Mouse (Mus musculus) CH12.LX (cell line): ENCODE data around the gene Bcar1.

Experiments used
- CHD1 ChIP-seq: IDR thresholded peaks from 2 replicates; pipeline ENCODE4 v1.6.1; 2012; ENCODE audit warnings: low read depth, low read length, improper control_type of control experiment, inconsistent platforms
- CTCF ChIP-seq, 2 experiments: IDR thresholded peaks in 1 of 2; conservative IDR thresholded peaks in 1 of 2; 2 replicates each; pipeline ENCODE4 v1.5.1; 2011 to 2012; ENCODE audit warnings: low read depth in 2 of 2, low read length in 2 of 2, improper control_type of control experiment in 1 of 2, inconsistent platforms in 1 of 2, mild to moderate bottlenecking in 1 of 2, moderate library complexity in 1 of 2
- EP300 ChIP-seq: IDR thresholded peaks from 2 replicates; pipeline ENCODE4 v1.6.1; 2011; ENCODE audit warnings: low read length, improper control_type of control experiment
- GABPA ChIP-seq: IDR thresholded peaks from 2 replicates; pipeline ENCODE4 v1.6.1; 2012; ENCODE audit warnings: low read depth, low read length, improper control_type of control experiment, inconsistent platforms; ENCODE audit not compliant: insufficient replicate concordance
- MAX ChIP-seq: IDR thresholded peaks from 2 replicates; pipeline ENCODE4 v1.6.1; 2011; ENCODE audit warnings: low read length, improper control_type of control experiment
- MYC ChIP-seq: IDR thresholded peaks from 2 replicates; pipeline ENCODE4 v1.6.1; 2011; ENCODE audit warnings: low read depth, mild to moderate bottlenecking, improper control_type of control experiment, low read length
- RAD21 ChIP-seq: IDR thresholded peaks from 2 replicates; pipeline ENCODE4 v1.6.1; 2011; ENCODE audit warnings: low read depth, mild to moderate bottlenecking, low read length, improper control_type of control experiment, moderate library complexity
- SMC3 ChIP-seq: IDR thresholded peaks from 2 replicates; pipeline ENCODE4 v1.6.1; 2011; ENCODE audit warnings: low read depth, low read length, improper control_type of control experiment
- USF1 ChIP-seq: IDR thresholded peaks from 2 replicates; pipeline ENCODE4 v1.6.1; 2014; ENCODE audit warnings: low read depth, mild to moderate bottlenecking, inconsistent platforms, low read length, improper control_type of control experiment
- USF2 ChIP-seq: conservative IDR thresholded peaks from 2 replicates; pipeline ENCODE4 v1.6.1; 2011; ENCODE audit warnings: low read depth, low read length, improper control_type of control experiment

GRCm38 (mm10) chr8:111709223-111709622 is 34.4 kb downstream of the Bcar1 start:
- TF ChIP-seq MYC (no peak), GABPA (no peak), EP300 (no peak), CTCF (conservative IDR thresholded peaks at IDR 0.05 in 1 of 2, IDR thresholded peaks at IDR 0.05 in 1 of 2; ENCODE audit: low read depth in 2 of 2, low read length in 2 of 2) (no peak), RAD21 (no peak), SMC3 (no peak), USF1 (no peak), MAX (no peak), USF2 (no peak), CHD1 (no peak)
